Mouse (Mus musculus) heart, embryonic 14.5 days (tissue): Measurements from ENCODE around the gene Camta1. TPM values are rescaled to one million over a fixed set of nuclear protein-coding genes. Genes with fewer than 3 reads are reported as not detected.

ENCODE experiments used
- ATAC-seq: fragments of 200-750 bp; cut with Nextera tagmentation; 2 replicates; pipeline ENCODE4 v1.8.0; 2017; ENCODE audit warnings: low read depth, moderate TSS enrichment; ENCODE audit not compliant: insufficient number of reproducible peaks, insufficient read depth, low FRiP score
- H3K27ac ChIP-seq, 2 experiments: fragments of 200-500 bp in 1 of 2; fragments of 300-500 bp in 1 of 2; sonication (generic) in 1 of 2; replicated peaks in 1 of 2; 2 replicates each; pipeline ENCODE4 v1.5.1; 2012 to 2014; ENCODE audit warnings: low read depth in 2 of 2, low read length in 2 of 2, control low read depth in 1 of 2, mild to moderate bottlenecking in 1 of 2, mixed read lengths in 1 of 2; ENCODE audit not compliant: control insufficient read depth in 1 of 2, insufficient read depth in 1 of 2
- H3K27me3 ChIP-seq: fragments of 300-500 bp; sonication (generic); 2 replicates; pipeline ENCODE4 v1.6.1; 2014; ENCODE audit warnings: mild to moderate bottlenecking, low read length, control low read depth; ENCODE audit not compliant: control insufficient read depth, insufficient read depth
- H3K36me3 ChIP-seq: fragments of 300-500 bp; sonication (generic); 2 replicates; pipeline ENCODE4 v1.6.1; 2014; ENCODE audit warnings: mild to moderate bottlenecking, control low read depth, low read length, mixed read lengths; ENCODE audit not compliant: control insufficient read depth, insufficient read depth
- H3K4me1 ChIP-seq, 2 experiments: fragments of 200-500 bp in 1 of 2; fragments of 300-500 bp in 1 of 2; sonication (generic) in 1 of 2; 2 replicates each; pipeline ENCODE4 v1.6.1; 2012 to 2014; ENCODE audit warnings: low read length in 2 of 2, control low read depth in 1 of 2, mixed read lengths in 1 of 2; ENCODE audit not compliant: control insufficient read depth in 2 of 2, insufficient read depth in 2 of 2
- H3K4me2 ChIP-seq: fragments of 300-500 bp; sonication (generic); 2 replicates; pipeline ENCODE4 v1.6.1; 2014; ENCODE audit warnings: mild to moderate bottlenecking, low read length
- H3K4me3 ChIP-seq, 2 experiments: fragments of 200-500 bp in 1 of 2; fragments of 300-500 bp in 1 of 2; sonication (generic) in 1 of 2; 2 replicates each; pipeline ENCODE4 v1.5.1; 2012 to 2014; ENCODE audit warnings: low read length in 2 of 2, mild to moderate bottlenecking in 2 of 2, control low read depth in 1 of 2, low read depth in 1 of 2, moderate library complexity in 1 of 2; ENCODE audit not compliant: control insufficient read depth in 1 of 2, insufficient read depth in 1 of 2
- H3K9ac ChIP-seq: fragments of 300-500 bp; sonication (generic); 2 replicates; pipeline ENCODE4 v1.6.1; 2014; ENCODE audit warnings: mild to moderate bottlenecking, low read length
- H3K9me3 ChIP-seq: fragments of 300-500 bp; sonication (generic); 2 replicates; pipeline ENCODE4 v1.6.1; 2016; ENCODE audit warnings: low read length, control low read depth; ENCODE audit not compliant: control insufficient read depth
- WGBS: fragments of 180-500 bp; shearing (Covaris S2); extraction: QIAGEN DNeasy Blood & Tissue Kit; methylation state at CpG from one replicate; pipeline ENCODE4 v1.1.7; 2014; 5-methylcytosine and 5-hydroxymethylcytosine counted together
- polyA plus RNA-seq: library from polyadenylated mRNA; unstranded; fragments of >200 nt; fragmentation: Nextera tagmentation; extraction: Ambion mirVana; gene quantifications from 2 replicates; pipeline ENCODE4 v1.2.1, GENCODE M21; 2014

The Camta1 gene
- polyA plus RNA-seq, 1 experiment from 2014 or later = 150 TPM

- Histone ChIP-seq H3K4me2 (no peak overlapping the region), H3K9me3 (no peaks in the 10 kb centered on the region), H3K9ac (no peak overlapping the region), H3K4me3 (no peak overlapping the region), H3K4me1 (peaks cover 8 to 9% of the 10 kb centered on the region in 2 experiments; a peak in 3 of 4 replicates), H3K27me3 (no peaks in the 10 kb centered on the region), H3K36me3 (no peaks in the 10 kb centered on the region), H3K27ac (no peak overlapping the region)
- ATAC-seq = no peak
- WGBS = 95% methylated on average over 4 of the region's 4 CpGs
Measured at GRCm38 (mm10) chr4:151813711-151814110, 48.0 kb downstream of the Camta1 start.

GRCm38 (mm10) chr4:151805685-151806084 is 56.0 kb downstream of the Camta1 start:
- Histone ChIP-seq H3K4me2 (no peak overlapping the region), H3K9ac (no peak overlapping the region), H3K9me3 (no peaks in the 10 kb centered on the region), H3K27me3 (no peaks in the 10 kb centered on the region), H3K27ac (0 out of 4 replicates have a peak overlapping the region, but pooled peaks of 1 of the 2 experiments have one; percentile 34), H3K4me3 (no peak overlapping the region), H3K4me1 (peaks cover 6 to 22% of the 10 kb centered on the region in 2 experiments), H3K36me3 (no peaks in the 10 kb centered on the region)
- no peak for ATAC-seq
- 79% methylated on average over 4 of the region's 4 CpGs for WGBS

- H3K4me2 ChIP-seq = no peak overlapping the region
- no peak overlapping the region for H3K27ac ChIP-seq
- WGBS = 84% methylated on average over 6 of the region's 6 CpGs
- H3K36me3 ChIP-seq = no peaks in the 10 kb centered on the region
- no peak overlapping the region for H3K9ac ChIP-seq
- peaks cover 6 to 22% of the 10 kb centered on the region in 2 experiments for H3K4me1 ChIP-seq
- no peaks in the 10 kb centered on the region for H3K9me3 ChIP-seq
- H3K27me3 ChIP-seq = no peaks in the 10 kb centered on the region
- no peak overlapping the region for H3K4me3 ChIP-seq
- no peak for ATAC-seq
Measured at GRCm38 (mm10) chr4:151805046-151805445, 56.6 kb downstream of the Camta1 start.

GRCm38 (mm10) chr4:151804208-151804607 is 57.5 kb downstream of the Camta1 start:
- Histone ChIP-seq H3K4me1 (peaks cover 6 to 22% of the 10 kb centered on the region in 2 experiments), H3K27me3 (no peaks in the 10 kb centered on the region), H3K27ac (peak overlapping the region; percentile 59 to 62), H3K9me3 (no peaks in the 10 kb centered on the region), H3K36me3 (no peaks in the 10 kb centered on the region), H3K4me2 (peak overlapping the region; percentile 9; the same call in 1 of the 2 replicates), H3K4me3 (no peak overlapping the region), H3K9ac (no peak overlapping the region)
- no peak for ATAC-seq
- WGBS = 74% methylated on average over 2 of the region's 2 CpGs

- Histone ChIP-seq H3K4me1 (peaks cover 0 to 10% of the 10 kb centered on the region in 2 experiments; a peak in 3 of 4 replicates), H3K27me3 (no peaks in the 10 kb centered on the region), H3K9ac (no peak overlapping the region), H3K4me2 (no peak overlapping the region), H3K36me3 (no peaks in the 10 kb centered on the region), H3K9me3 (no peaks in the 10 kb centered on the region), H3K4me3 (no peak overlapping the region), H3K27ac (no peak overlapping the region)
- WGBS = 90% methylated on average over 2 of the region's 2 CpGs
- ATAC-seq = no peak
Measured at GRCm38 (mm10) chr4:151798630-151799029, 63.0 kb downstream of the Camta1 start.

- ATAC-seq = no peak
- no peak overlapping the region; a peak in 1 of 4 replicates for H3K27ac ChIP-seq
- no peak overlapping the region for H3K9ac ChIP-seq
Measured at GRCm38 (mm10) chr4:151793694-151794093, 68.0 kb downstream of the Camta1 start.

GRCm38 (mm10) chr4:151786946-151787705 is 74.5 kb downstream of the Camta1 start:
- 54% methylated on average over 16 of the region's 16 CpGs for WGBS
- Histone ChIP-seq H3K27ac (peak overlapping the region; percentile 9 to 39; a peak in 1 of 4 replicates), H3K36me3 (0 out of 2 replicates have a peak, but pooled peaks cover 13% of the 10 kb centered on the region), H3K9ac (no peak overlapping the region), H3K4me3 (no peak overlapping the region), H3K27me3 (no peaks in the 10 kb centered on the region), H3K9me3 (no peaks in the 10 kb centered on the region), H3K4me1 (peaks cover 7 to 20% of the 10 kb centered on the region in 2 experiments; a peak in 3 of 4 replicates), H3K4me2 (no peak overlapping the region)
- ATAC-seq = no peak

More at GRCm38 (mm10) chr4:151793694-151794093, 68.0 kb downstream of the Camta1 start:
- peaks cover 0 to 19% of the 10 kb centered on the region in 2 experiments for H3K4me1 ChIP-seq
- no peak overlapping the region for H3K4me3 ChIP-seq
- H3K4me2 ChIP-seq = no peak overlapping the region
- no peaks in the 10 kb centered on the region for H3K9me3 ChIP-seq
- H3K36me3 ChIP-seq = 0 out of 2 replicates have a peak, but pooled peaks cover 13% of the 10 kb centered on the region
- no peaks in the 10 kb centered on the region for H3K27me3 ChIP-seq
- 71% methylated on average over 5 of the region's 5 CpGs for WGBS
